Mouse (Mus musculus) embryonic fibroblast, embryonic 13.5 days (primary cell): ENCODE measurements around the gene Ptprd.

Experiments used
- CTCF ChIP-seq: IDR thresholded peaks from 2 replicates; pipeline ENCODE4 v1.5.1; 2011; ENCODE audit warnings: mild to moderate bottlenecking, control low read depth, low read length, moderate library complexity, borderline replicate concordance; ENCODE audit not compliant: insufficient read depth
- POLR2A ChIP-seq: IDR thresholded peaks from 2 replicates; pipeline ENCODE4 v1.6.1; 2011; ENCODE audit warnings: low read depth, mild to moderate bottlenecking, control low read depth, low read length, moderate library complexity

- no peak for TF ChIP-seq CTCF
- no peak for TF ChIP-seq POLR2A
These were observed 2246.0 kb downstream of the Ptprd start for GRCm38 (mm10) chr4:75965810-75966209.
